Mouse (Mus musculus) thymus, adult 18-20 months (tissue): ENCODE results near the gene Ppm1a.
A peak's percentile ranks its signal among the peaks of the same experiment; 100 is the strongest.

ENCODE experiments used
- DNase-seq, 2 experiments: peaks; one replicate each; pipeline ENCODE4 v3.0.0; 2022; ENCODE audit warnings: mixed read lengths in 2 of 2

The Ppm1a gene

DNA sequence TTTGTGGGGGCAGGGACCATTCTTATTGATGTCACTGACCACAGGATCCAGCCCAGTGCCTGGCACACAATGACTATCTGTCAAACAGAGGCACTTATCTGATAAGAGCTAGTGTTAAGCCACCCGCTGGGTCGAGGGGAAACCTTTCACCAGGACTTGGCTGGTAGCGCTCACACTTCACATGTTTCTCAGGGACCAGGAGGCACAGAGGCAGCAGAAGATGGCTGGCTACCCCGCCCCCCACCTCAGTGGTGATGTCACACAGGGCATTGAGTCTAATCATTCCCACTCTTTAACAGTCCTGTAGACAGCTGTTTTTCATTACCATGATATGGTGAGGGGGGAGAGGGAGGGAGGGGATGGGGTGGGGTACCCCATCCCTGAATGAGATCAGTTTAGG, at the start of gene Ppm1a:
TSS of gene Ppm1a (plus strand) at position 370 of the 400 bp plus-strand sequence.
- DNase-seq = no peak

DNA sequence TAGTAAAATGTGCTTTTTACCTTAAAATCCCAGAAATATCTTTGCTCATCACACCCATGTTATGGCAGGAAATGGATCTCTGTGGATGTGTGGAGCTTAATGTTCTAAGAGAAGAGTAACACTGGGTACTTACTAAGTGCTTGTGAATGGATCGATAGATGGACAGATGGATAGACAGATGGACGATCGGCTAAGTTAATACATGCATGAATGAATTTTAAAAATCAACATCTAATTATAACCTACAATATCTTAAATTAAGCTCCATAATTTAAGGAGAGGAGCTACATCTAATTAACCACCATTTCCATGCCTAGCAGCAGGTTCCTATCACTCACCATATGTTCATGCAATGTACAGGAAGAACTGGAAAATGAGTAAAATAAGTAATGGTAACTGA, 47.3 kb upstream of the Ppm1a start:
- no peak for DNase-seq

DNA sequence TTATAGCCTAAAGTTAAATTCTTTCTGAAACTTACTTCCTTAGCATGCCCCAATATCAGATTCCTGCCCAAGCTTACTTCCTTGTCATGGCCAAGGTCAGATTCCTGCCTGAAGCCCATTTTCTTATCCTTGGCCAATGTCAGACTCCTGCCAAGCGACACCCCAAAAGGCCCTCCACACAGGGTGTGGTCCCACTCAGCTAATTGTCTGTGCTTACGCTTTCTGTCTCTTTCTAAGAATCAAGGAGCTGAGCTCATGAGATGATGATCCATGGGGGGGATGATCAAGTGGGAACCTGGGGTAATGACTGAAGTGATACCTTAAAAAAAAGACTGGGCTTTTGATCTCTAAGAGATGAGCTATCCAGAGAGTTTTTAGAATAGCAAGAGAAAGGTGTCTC, 42.4 kb upstream of the Ppm1a start:
- DNase-seq = no peak

DNA sequence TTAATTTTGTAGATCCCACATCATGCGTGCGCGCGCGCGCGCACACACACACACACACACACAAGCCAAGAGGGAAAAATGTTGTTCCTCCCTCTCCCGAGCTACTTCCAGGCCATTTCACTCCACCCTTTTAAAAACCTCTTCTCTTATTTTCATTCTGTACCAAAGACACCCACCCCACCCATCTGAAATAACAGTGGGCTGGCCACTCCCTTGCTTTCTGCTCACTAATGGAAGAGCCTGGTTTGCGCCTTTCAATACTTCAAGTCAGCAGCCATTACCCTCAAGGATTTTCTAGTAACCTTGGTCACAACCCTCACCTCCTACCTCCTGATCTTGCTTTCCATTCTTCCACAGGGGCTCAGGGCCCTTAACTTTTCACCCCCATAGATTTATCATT, 41.4 kb upstream of the Ppm1a start:
- no peak for DNase-seq

DNA sequence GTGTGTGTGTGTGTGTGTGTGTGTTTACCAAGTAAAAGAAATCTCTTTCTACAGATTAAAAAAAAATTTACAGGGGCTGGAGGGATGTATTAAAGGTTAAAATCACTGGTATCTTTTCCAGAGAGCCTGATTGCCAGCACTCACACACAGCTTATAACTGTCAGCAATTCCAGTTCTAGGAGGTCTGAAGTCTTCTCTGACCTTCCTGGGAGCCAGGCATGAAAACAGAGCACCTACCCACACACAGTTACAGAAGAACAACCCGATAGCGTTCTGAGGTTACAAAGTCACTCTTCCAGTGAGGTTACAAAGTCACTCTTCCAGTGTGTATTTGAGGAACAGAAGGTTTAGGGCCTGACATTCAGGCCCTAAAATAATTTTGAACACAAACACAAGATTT, 38.2 kb upstream of the Ppm1a start:
- DNase-seq = no peak

DNA sequence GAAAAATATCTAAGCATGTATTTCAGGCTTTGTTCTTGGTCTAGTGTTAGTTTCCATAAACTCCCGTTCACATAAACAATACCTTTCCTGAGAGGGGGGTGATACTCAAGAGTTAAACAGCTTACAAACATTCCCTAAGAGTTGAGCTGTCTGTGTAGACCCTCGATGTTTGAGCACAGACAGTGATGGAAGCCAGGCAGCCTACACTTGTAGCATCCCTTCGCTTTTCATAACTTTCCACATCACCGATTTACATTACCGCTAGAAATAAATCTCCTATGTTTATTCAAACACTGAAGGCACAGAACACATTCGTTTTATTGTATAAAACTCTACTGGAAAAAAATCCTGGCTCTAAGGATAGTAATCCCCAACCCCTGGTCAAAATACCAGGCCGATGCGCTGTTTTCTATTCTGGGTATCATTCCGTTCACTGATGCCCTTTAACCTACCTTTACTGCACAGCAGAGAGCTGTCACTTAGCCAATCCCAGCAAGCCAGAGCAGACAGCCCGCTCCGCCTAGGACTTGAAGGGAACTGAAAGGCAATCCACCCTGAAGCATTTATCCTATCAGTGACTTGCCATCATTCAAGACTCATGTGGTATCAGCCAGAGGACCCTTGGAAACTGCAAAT, 37.7 kb upstream of the Ppm1a start:
- no peak for DNase-seq

DNA sequence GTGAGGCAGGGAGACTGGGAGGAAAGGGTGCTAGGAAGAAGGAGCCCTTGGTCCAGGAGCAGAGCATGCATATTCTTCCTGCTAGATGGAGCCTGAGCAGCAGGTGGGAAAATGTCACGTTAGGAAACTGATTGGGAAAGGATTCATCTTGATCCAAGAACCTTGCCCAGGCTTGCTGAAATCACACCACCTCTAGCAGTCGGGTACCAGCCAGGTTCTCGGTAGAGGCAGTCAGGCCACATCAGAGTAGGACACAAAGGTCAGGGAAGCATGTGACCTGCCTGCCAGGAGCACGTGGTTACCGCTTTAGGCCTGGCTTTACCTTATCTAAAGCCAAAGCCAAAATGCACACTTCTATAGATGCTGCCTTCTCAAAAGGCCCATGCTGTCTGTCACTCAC, 35.5 kb upstream of the Ppm1a start:
- no peak for DNase-seq

DNA sequence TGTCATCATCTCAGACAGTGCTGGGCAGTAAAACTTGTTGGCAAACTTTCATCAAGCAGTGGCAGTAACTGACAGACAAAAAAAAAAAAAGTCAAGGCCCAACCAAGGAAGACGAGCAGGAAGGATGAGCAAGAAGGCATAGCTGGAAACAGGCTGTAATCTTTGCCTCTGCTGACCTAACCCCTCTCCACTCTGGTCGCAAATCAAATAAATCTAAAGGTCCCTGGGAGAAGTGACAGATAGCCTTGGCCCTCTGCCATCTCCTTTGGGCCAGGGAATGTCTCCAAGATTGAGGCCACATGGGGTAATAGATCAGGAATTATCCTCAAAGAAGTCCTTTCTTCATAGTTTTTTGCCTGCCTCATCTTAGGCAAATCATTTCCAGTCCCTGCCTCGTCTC, 33.3 kb upstream of the Ppm1a start:
- no peak for DNase-seq

DNA sequence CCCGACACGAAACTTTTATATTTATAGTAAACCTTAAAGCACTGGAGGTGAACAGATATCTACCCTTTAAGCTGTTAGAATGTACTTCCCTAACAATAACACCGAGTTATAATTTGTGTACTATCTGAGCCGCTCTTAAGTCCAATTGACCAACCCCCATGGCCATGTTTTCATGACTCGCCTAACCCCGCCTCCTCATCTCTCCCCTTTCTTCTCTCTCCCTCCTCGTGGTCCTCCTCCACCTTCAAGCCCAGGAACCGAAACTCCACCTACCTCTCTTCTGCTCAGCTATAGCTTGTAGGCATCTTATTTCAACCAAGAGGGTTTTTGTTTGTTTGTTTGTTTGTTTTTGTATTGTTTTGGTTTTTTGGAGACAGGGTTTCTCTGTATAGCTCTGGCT, 30.2 kb upstream of the Ppm1a start:
- no peak for DNase-seq

DNA sequence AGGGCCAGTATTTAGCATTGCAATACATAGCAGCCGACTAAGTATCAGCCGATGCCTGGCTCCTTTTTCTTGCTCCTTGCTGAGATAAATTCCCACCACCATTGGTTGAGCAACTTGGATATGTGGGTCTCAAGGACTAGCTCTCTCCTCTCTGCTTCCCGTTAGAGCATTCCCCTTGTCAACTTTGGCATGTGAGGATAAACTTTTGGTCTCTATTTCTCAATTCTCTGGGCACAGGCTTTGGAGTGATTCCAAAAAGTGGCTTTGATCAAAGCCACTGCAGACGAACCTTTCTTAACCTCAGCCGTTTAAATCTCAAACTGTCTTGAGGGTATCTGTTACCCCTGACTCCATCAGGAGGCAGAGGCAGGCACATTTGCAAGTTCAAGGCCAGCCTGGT, 29.6 kb upstream of the Ppm1a start:
- DNase-seq = no peak

DNA sequence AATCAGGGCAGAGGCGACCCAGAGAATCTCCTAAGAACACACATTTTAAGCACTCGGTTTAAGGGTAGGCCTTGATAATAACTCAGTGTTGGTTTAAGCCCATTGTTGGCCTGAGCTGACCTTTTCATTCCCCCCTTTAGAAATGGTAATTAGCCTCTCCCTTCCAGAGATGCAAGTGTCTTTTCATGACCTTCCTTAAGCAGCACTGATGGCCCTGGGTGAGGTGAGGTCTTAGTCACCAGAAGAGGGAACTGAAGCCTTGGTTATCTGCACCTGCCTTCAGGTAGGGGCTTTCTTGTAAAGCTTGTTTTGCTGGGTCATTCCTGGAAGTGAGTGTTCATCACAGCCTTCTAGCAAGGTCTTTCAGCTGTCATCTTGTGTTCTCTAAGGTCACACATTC, 23.1 kb upstream of the Ppm1a start:
- DNase-seq = no peak

DNA sequence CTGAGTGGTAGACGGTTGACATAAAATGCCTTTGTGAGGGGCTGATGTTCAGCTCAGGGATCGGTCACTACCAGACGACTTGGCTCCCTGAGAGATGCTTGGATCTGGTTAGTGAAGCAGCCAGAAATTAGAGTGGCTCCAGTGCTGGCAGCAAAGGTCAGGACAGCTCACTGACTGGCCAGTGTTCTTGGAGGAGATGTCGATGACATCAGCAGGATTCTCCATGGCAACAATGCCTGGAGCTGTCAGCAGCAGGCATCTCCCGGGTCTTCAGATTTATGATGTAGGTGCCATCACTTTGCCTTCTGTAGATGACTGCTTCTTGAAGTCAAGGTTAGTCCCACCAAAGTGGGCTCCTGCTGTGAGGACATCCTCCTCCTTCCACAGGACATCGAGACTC, 16.1 kb upstream of the Ppm1a start:
- no peak for DNase-seq

DNA sequence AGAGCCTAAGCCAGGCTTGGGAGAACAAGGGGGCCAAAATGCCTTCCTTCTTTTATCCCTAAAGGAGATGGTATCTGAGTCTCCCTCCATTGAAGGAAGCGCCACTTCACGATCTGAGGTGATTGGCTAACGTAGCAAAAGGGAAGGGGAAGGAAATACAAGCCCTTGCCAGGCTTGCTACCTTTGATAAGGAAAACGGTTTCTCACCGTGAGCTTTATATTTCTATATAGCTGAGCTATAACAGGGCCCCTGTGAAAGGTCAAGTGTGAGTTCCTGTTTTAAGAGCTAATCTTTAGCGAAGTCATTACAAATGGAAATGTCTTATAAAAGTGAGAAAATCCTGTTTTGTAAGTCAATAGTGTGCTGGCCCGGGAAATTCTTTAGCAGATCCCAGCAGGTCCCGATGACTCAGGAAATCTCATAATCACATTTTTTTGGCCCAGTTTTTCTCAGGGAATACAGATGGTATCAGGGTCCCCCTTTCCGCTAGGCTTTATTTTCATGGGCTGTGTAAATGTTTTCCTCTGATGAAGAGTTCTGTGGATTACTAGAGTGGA, 12.4 kb upstream of the Ppm1a start:
- no peak for DNase-seq

DNA sequence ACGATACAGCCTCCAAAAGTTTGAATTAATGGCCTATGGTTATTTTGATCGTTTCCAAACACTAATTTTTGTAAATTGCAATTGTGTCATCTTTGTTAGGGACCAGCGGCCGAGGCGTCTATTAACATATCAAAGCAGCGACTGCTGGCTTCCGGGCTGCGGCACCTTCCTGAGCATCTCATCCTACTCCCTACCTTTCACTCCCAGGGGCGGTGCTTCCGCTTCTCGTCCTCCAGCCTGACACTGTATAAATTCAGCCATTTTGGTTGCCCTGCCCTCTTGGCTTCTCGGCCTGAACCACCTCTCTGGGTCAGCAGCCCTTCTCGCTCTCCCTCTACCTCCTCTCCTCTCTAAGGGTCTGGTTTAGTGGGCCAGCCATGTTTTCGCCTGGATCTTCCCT, 11.8 kb upstream of the Ppm1a start:
- no peak for DNase-seq

DNA sequence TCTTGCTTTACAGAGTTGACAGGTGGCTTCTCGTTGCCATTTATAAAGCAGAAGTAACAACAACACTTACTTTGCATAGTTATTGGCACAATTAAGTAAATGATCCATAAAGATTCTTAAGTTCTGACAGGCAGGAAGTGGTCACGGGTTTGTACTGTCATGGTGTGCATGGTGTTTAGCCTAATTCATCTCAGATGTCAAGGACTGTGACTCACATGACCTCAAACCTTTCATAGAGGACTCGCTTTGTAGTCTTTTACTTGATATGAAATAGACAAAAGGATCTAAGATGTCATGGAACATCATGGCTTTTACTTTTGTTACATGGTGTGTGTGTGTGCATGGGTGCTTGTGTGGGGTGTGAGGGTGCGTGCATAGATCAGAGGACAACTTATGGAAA, 8.9 kb upstream of the Ppm1a start:
- no peak for DNase-seq

DNA sequence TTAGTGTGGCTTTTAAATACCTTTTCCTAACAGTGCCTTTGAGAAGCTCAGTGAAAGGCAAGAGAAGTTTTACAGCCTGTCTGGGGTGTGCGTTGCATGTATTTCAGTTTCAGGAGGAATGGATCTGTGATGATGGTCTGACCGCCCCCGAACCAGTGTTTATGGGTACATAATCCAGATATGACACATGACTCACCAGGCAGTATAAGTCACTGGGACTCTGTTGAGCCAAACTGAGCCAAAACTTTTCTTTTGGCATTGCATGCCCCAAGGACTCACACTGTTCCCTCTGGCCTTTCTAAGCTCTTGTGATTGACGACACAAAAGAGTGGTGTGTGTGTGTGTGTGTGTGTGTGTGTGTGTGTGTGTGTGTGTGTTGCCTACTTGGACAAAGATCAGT, 8.4 kb upstream of the Ppm1a start:
- DNase-seq = no peak

DNA sequence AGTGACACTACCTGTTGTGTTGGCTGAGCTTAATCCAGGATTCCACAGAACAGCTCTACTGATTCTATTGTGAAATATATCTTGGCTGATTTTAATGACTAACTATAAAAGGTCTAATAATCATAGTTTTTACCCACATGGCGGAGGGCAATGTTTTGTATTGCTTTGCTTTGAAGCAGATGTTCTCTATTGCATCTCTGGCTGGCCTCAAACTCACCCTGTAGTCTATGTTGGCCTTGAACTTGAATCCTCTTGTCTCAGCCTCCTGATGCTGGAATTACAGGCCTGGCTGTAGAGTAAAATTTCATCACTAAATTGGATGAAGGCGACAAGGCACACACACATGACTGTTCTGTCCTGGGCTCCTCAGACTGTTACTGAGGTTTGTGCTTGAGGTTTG, 7.8 kb upstream of the Ppm1a start:
- DNase-seq = no peak

DNA sequence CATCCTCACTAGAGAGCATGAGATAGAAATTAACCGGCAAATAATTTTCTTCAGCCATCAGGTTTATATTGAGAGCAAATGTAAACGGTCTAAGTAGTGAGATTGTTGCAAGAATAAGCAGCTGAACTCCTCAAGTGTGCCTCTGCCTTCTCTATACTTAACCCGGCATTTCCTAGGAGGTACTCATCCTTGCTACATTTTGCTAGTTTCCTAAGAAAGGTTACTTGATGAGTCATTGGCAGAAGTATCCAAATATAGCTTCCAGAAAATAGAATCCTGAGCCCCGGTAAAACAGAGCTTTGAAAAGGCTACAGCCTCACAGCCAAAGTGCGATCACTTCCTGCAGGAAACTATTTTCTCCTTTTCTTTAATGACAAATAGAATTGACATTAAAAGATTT, 7.2 kb upstream of the Ppm1a start:
- DNase-seq = no peak

DNA sequence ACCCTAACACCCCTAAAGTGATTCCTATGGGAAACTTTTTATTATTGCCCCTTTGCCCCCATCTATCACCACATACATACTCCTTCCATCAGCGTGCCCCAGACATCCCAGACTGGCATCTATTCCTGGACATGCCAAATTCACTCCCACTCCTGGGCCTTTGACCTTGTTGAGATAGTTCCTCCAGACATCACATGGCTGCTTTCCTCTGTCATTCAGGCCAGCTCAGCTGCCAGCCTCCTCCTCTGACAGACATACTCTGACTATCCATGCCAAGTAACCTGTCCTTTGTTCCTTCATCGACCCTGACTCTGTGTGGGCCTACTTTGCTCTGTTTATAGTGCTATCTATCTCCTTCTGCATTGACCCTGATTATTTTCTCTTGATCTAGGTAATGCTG, 6.6 kb upstream of the Ppm1a start:
- no peak for DNase-seq

DNA sequence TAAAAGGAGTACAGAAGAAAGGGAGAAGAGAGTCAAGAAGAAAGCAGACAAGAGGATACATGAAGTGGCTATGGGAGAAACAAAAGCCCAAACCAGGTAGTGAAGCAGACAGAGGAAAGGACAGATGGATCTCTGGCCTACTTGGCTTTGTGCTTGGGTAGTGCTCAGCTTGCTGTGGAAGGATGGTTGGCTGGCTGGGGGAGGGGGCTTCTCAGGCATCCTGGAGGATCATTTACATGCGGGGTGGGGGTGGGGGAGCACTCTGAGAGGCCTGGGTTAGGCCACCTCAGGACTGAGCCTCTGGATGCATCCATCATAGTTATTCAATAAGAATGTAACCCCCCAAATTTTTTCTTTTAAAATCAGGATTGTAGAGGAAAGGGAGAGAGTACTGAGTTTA, 341 bp downstream of the Ppm1a start:
- no peak for DNase-seq

DNA sequence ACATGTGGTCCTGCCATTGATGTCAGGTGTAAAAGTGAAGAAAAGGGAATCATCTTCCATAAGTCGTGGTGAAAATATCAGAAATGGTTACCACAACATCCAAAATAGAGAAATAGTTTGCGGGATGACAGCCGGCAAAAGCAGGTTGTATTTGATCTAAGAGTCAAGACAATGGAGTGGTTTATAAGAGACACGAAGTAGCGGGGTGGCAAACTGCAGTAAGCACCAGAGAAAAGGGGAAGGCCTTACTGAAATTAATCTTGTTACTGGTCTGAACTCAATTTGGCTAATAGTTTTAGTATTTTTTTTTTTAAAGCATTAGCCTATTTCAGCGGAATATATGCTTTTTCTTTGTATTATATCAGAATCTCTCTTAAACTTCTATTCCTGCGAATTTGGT, 2.7 kb downstream of the Ppm1a start:
- DNase-seq = no peak

DNA sequence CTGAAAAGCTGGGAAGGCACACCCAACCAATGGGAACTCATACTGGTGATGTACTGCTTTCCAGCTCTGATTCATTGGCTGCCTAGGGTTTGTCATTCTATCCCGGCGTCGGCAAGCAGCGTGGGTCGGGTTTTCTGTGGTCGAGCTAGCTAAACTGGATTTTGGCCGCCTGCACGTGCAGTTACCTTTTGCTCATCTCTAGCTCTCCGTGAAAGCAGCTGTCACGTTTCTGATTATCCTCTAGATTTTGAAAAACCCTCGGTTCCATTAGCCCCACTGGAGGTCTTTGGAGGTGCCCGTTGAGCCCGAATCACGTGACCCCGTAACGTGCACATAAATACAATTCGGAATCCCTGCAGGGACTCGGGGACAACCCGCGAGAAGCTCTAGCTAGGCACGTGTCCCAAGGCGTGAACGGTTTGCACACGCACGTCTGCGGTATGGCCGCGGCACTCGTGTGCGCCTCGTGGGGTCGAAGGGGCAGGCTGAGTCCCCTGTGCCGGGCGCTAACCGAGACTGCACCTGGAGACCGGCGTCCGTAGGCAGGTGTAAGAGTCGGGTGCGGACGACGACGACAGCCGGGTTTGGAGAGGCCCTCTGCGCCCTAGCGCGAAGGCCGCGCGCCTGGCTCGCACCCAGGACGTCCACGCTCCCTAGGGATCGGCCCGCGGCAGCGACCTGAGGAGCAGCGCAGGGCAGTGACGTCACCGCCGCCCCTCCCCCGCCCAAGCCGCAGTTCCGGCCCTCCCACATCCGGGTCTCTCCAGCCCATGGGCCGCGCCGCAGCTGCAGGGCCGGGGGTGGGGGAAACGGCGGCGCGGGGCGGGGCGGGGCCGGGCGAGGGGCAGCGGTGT, 3.3 kb downstream of the Ppm1a start:
- peak; percentile 84 to 86 for DNase-seq

DNA sequence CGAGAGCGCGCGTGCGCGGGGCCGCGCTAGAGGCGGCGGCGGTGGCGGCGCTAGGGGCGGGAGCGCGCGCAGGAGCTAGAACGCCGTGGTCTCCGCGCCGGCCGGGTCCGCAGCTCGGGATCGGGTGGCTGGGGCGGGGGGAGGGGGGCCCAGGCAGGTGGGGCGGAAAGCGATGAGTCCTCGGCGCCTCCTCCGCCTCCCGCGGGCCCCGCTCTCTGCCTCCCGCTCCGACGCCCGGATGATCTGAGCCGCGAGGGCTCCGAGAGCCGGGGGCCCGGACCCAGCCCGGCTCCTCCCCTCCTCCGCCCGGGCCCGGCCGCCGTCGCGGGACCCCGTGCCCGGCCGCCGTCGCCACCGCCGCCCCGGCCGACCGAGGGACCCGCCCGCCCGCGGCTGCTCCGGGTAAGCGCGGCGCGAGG, 4.0 kb downstream of the Ppm1a start:
- no peak for DNase-seq

DNA sequence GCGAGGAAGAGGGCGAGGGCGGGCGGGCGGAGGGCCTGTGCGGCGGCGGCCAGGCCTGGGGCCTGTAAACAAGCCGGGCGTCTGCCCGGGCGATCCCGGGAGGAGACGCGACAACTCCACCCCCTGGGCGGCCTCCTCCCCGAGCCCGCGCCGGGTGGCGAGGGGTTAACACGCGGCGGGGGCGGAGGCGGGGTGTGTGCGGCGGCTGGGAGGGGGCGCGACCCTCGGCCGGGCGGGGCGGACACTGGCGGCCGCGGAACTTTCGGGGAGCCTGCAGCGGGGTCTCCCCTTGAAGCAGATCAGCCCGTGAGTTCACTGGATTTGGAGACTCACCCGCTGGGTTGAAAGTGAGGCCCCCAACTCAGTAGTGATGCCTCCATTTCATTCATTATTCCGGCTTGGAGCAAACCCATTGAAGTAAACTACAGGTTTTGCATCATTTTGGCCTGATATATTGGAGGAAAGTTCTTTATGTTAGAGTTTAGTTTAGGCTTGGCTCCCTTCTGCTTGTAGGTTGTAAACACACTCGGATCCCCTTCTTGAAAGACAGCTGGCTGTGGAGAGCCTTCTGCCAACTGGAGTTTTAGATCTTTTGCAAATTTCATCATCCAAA, 4.5 kb downstream of the Ppm1a start:
- peak; percentile 54 to 55 for DNase-seq
